Mouse (Mus musculus): ENCODE measurements around the gene Amn1.

Gene Amn1

GRCm38 (mm10) chr6:149107615-149108014 is 80.9 kb downstream of the Amn1 start:
- no peak for DNase-seq (ENCODE audit: low spot score)

Data from yolk sac, embryonic 10.5 days (tissue).